Mouse (Mus musculus) ES-E14 (cell line): Measurements from ENCODE around the gene Dip2b.

Experiments used
- CHD2 ChIP-seq: IDR thresholded peaks from 2 replicates; pipeline ENCODE4 v1.6.1; 2014; ENCODE audit warnings: mild to moderate bottlenecking, low read depth, low read length, inconsistent platforms
- HCFC1 ChIP-seq: IDR thresholded peaks from 2 replicates; pipeline ENCODE4 v1.6.1; 2012; ENCODE audit warnings: low read length, inconsistent platforms, borderline replicate concordance; ENCODE audit not compliant: insufficient read depth
- ZC3H11A ChIP-seq: IDR thresholded peaks from 2 replicates; pipeline ENCODE4 v1.6.1; 2012; ENCODE audit warnings: low read depth, mild to moderate bottlenecking, inconsistent platforms, low read length, borderline replicate concordance
- ZNF384 ChIP-seq: IDR thresholded peaks from 2 replicates; pipeline ENCODE4 v1.6.1; 2012; ENCODE audit warnings: low read depth, low read length, inconsistent platforms

GRCm38 (mm10) chr15:100045576-100045975 lies 7.1 kb downstream of the Dip2b start:
- TF ChIP-seq CHD2, result no peak
- no peak for TF ChIP-seq ZC3H11A
- TF ChIP-seq ZNF384, result no peak
- no peak for TF ChIP-seq HCFC1
